Comparison of ENCODE assay signal across 17 mouse cellular contexts in the genomic region with DNA sequence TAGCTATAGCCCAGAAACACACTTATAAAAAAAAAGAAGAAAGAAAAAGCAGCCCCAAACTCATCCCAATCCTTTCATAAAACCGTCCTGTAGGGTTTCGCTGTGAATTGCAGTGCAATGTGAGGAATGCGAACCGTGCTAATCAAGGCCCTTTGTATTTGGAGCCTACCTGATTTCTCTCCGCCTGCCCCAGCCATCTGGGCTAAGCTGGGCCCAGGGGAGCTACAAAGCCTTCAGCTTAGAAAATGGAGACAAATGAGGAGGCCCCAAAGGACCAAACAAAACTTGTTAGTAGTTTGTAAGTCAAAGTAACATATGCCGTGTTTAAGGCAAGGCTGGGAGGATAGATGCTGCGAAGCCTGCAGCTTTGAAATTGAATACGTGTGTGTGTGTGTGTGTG.
DNase-seq lines count a peak whose midpoint lies in the region; ATAC-seq and TF ChIP-seq lines count a peak whose summit lies in the region.
"Had no signal": no experiment of that assay in that cellular context is flagged by ENCODE, and none has a peak within 500 bp of the region (broad histone marks: within the 10 kb centered on the region; RNA-seq: fewer than 3 reads in every experiment).

No protein-coding gene starts in this region.

- no peak for DNase-seq in forebrain, embryonic 10.5 days (ENCODE audit: extremely low spot score, low spot score)
- DNase-seq in midbrain, postnatal 0 days (ENCODE audit: low spot score) = peak; percentile 9
- DNase-seq in limb, embryonic 11.5 days (ENCODE audit: low spot score) = peak; percentile 52
- no peak for DNase-seq in heart, adult 11 months
- DNase-seq in retina, embryonic 14.5 days (ENCODE audit: low spot score) = no peak
- no peak for DNase-seq in layer of hippocampus, postnatal 36 days
- DNase-seq: adrenal gland, postnatal 10 days; cerebellum, adult 8-10 months; retina, postnatal 1 day had no signal

- 18% methylated on average over 8 of the region's 8 CpGs for WGBS in forebrain, embryonic 10.5 days
- 25% methylated on average over 8 of the region's 8 CpGs for WGBS in forebrain, embryonic 15.5 days
- WGBS in midbrain, postnatal 0 days = 43% methylated on average over 8 of the region's 8 CpGs
- 32% methylated on average over 8 of the region's 8 CpGs for WGBS in midbrain, embryonic 13.5 days
- WGBS in limb, embryonic 11.5 days = 19% methylated on average over 8 of the region's 8 CpGs

- no peak overlapping the region for H3K9ac ChIP-seq in forebrain, embryonic 15.5 days (replicated peaks)
- no peak overlapping the region for H3K9ac ChIP-seq in midbrain, postnatal 0 days (replicated peaks; ENCODE audit: low read length, poor library complexity, severe bottlenecking)
- H3K9ac ChIP-seq in midbrain, embryonic 13.5 days (replicated peaks) = no peak overlapping the region
- no peak overlapping the region for H3K9ac ChIP-seq in limb, embryonic 11.5 days (ENCODE audit: low read length)
- H3K9ac ChIP-seq: intestine, embryonic 15.5 days; liver, embryonic 14.5 days; neural tube, embryonic 13.5 days had no signal

- peaks cover 19% of the 10 kb centered on the region for H3K4me1 ChIP-seq in forebrain, embryonic 10.5 days
- H3K4me1 ChIP-seq in forebrain, embryonic 15.5 days = no peaks in the 10 kb centered on the region
- H3K4me1 ChIP-seq in midbrain, postnatal 0 days (ENCODE audit: insufficient read depth, low read length) = no peaks in the 10 kb centered on the region
- H3K4me1 ChIP-seq in midbrain, embryonic 13.5 days (replicated peaks) = no peaks in the 10 kb centered on the region
- H3K4me1 ChIP-seq in limb, embryonic 11.5 days (ENCODE audit: control insufficient read depth, insufficient read depth, low read length) = no peaks in the 10 kb centered on the region
- H3K4me1 ChIP-seq: intestine, embryonic 15.5 days had no signal

- H3K4me2 ChIP-seq in forebrain, embryonic 15.5 days (replicated peaks) = no peak overlapping the region
- no peak overlapping the region for H3K4me2 ChIP-seq in midbrain, postnatal 0 days (ENCODE audit: low read depth, low read length, poor library complexity, severe bottlenecking)
- H3K4me2 ChIP-seq in midbrain, embryonic 13.5 days (replicated peaks) = no peak overlapping the region
- no peak overlapping the region for H3K4me2 ChIP-seq in limb, embryonic 11.5 days (ENCODE audit: low read depth, severe bottlenecking)
- H3K4me2 ChIP-seq: intestine, embryonic 15.5 days; neural tube, embryonic 13.5 days had no signal

- ATAC-seq in forebrain, embryonic 15.5 days (replicated peaks) = no peak
- ATAC-seq in midbrain, postnatal 0 days (ENCODE audit: low FRiP score) = no peak
- ATAC-seq in midbrain, embryonic 13.5 days = no peak
- ATAC-seq in limb, embryonic 11.5 days (ENCODE audit: insufficient number of reproducible peaks, low FRiP score, low TSS enrichment, low read depth) = no peak; the same call in 1 of the 2 replicates
- ATAC-seq: intestine, embryonic 15.5 days; lung, postnatal 0 days had no signal

- H3K9me3 ChIP-seq in forebrain, embryonic 10.5 days = no peaks in the 10 kb centered on the region; the same call in 1 of the 2 replicates
- H3K9me3 ChIP-seq in forebrain, embryonic 15.5 days = no peaks in the 10 kb centered on the region
- H3K9me3 ChIP-seq in midbrain, postnatal 0 days (ENCODE audit: low read length) = no peaks in the 10 kb centered on the region
- H3K9me3 ChIP-seq in midbrain, embryonic 13.5 days = no peaks in the 10 kb centered on the region
- no peaks in the 10 kb centered on the region for H3K9me3 ChIP-seq in limb, embryonic 11.5 days (ENCODE audit: control insufficient read depth, low read length)
- H3K9me3 ChIP-seq: intestine, embryonic 15.5 days; megakaryocyte, embryonic 14.5 days; neural tube, embryonic 13.5 days had no signal

- H3K4me3 ChIP-seq in forebrain, embryonic 10.5 days = no peak overlapping the region
- H3K4me3 ChIP-seq in forebrain, embryonic 15.5 days = no peak overlapping the region
- no peak overlapping the region for H3K4me3 ChIP-seq in midbrain, postnatal 0 days (ENCODE audit: low read depth, low read length)
- H3K4me3 ChIP-seq in midbrain, embryonic 13.5 days (replicated peaks) = no peak overlapping the region
- H3K4me3 ChIP-seq in limb, embryonic 11.5 days (ENCODE audit: low read depth, low read length) = no peak overlapping the region
- H3K4me3 ChIP-seq: intestine, embryonic 15.5 days; megakaryocyte, embryonic 14.5 days; neural tube, embryonic 13.5 days had no signal

- no peak for TF ChIP-seq CTCF in midbrain, postnatal 0 days (IDR thresholded peaks at IDR 0.05)

- H3K27me3 ChIP-seq in forebrain, embryonic 10.5 days (ENCODE audit: poor library complexity, severe bottlenecking) = no peaks in the 10 kb centered on the region
- no peaks in the 10 kb centered on the region for H3K27me3 ChIP-seq in forebrain, embryonic 15.5 days
- H3K27me3 ChIP-seq in midbrain, postnatal 0 days (ENCODE audit: insufficient read depth, low read length) = no peaks in the 10 kb centered on the region
- no peaks in the 10 kb centered on the region for H3K27me3 ChIP-seq in midbrain, embryonic 13.5 days
- no peaks in the 10 kb centered on the region for H3K27me3 ChIP-seq in limb, embryonic 11.5 days (ENCODE audit: control insufficient read depth, insufficient read depth, low read length)
- H3K27me3 ChIP-seq: intestine, embryonic 15.5 days; neural tube, embryonic 13.5 days had no signal

- H3K36me3 ChIP-seq in forebrain, embryonic 10.5 days (replicated peaks) = no peaks in the 10 kb centered on the region
- H3K36me3 ChIP-seq in forebrain, embryonic 15.5 days = no peaks in the 10 kb centered on the region
- H3K36me3 ChIP-seq in midbrain, postnatal 0 days (ENCODE audit: insufficient read depth, low read length) = no peaks in the 10 kb centered on the region
- no peaks in the 10 kb centered on the region for H3K36me3 ChIP-seq in midbrain, embryonic 13.5 days
- no peaks in the 10 kb centered on the region for H3K36me3 ChIP-seq in limb, embryonic 11.5 days (ENCODE audit: control insufficient read depth, insufficient read depth, low read length)
- H3K36me3 ChIP-seq: intestine, embryonic 15.5 days; neural tube, embryonic 13.5 days had no signal

- H3K27ac ChIP-seq in forebrain, embryonic 10.5 days = peak overlapping the region; percentile 51; the same call in 1 of the 2 replicates
- H3K27ac ChIP-seq in forebrain, embryonic 15.5 days (replicated peaks) = no peak overlapping the region
- H3K27ac ChIP-seq in midbrain, postnatal 0 days (ENCODE audit: low read depth, low read length) = no peak overlapping the region
- no peak overlapping the region for H3K27ac ChIP-seq in midbrain, embryonic 13.5 days
- H3K27ac ChIP-seq in limb, embryonic 11.5 days (replicated peaks; ENCODE audit: low read depth, low read length) = no peak overlapping the region
- H3K27ac ChIP-seq: intestine, embryonic 15.5 days; kidney, postnatal 0 days; liver, embryonic 14.5 days; neural tube, embryonic 13.5 days had no signal

Comparison
In these comparisons a context has a peak if more than half of its experiments do, and no peak if none do; other contexts are left out.
1. DNase-seq: peak in midbrain, postnatal 0 days (single experiment) and limb, embryonic 11.5 days (single experiment); none in forebrain, embryonic 10.5 days (single experiment), heart, adult 11 months (single experiment), retina, embryonic 14.5 days (single experiment) and layer of hippocampus, postnatal 36 days (0 of 2).